Mouse (Mus musculus) myocyte (in vitro differentiated cells): ENCODE results near the gene Ivns1abp. TPM values are rescaled to one million over a fixed set of nuclear protein-coding genes. Genes with fewer than 3 reads are reported as not detected.

ENCODE experiments used
- H3K27me3 ChIP-seq: one replicate; pipeline ENCODE4 v1.6.1; 2011; ENCODE audit not compliant: control insufficient read depth, insufficient read depth, insufficient read length
- H3K36me3 ChIP-seq: one replicate; pipeline ENCODE4 v1.6.1; 2011; ENCODE audit not compliant: control insufficient read depth, insufficient read depth
- H3K4me2 ChIP-seq: one replicate; pipeline ENCODE4 v1.6.1; 2011; ENCODE audit warnings: low read depth, control low read depth
- H3K4me3 ChIP-seq: one replicate; pipeline ENCODE4 v1.5.1; 2011; ENCODE audit warnings: mild to moderate bottlenecking, control low read depth, moderate library complexity
- H3K79me2 ChIP-seq: one replicate; pipeline ENCODE4 v1.6.1; 2011; ENCODE audit not compliant: control insufficient read depth, insufficient read depth
- H3ac ChIP-seq: one replicate; pipeline ENCODE4 v1.6.1; 2011; ENCODE audit not compliant: control insufficient read depth, insufficient read length
- CEBPB ChIP-seq: IDR thresholded peaks from 2 replicates; pipeline ENCODE4 v1.6.1; 2011; ENCODE audit warnings: mild to moderate bottlenecking, moderate library complexity; ENCODE audit not compliant: poor library complexity, insufficient read depth, severe bottlenecking
- E2F4 ChIP-seq: IDR thresholded peaks from one replicate; pipeline ENCODE4 v1.6.1; 2011; ENCODE audit warnings: mild to moderate bottlenecking, control low read depth, moderate library complexity; ENCODE audit not compliant: insufficient read depth
- MAX ChIP-seq: IDR thresholded peaks from one replicate; pipeline ENCODE4 v1.6.1; 2011; ENCODE audit warnings: low read depth, mild to moderate bottlenecking, control low read depth
- MYOD1 ChIP-seq, 3 experiments: IDR thresholded peaks; one replicate each; pipeline ENCODE4 v1.6.1; 2011; ENCODE audit warnings: control low read depth in 2 of 3, low read depth in 2 of 3, mild to moderate bottlenecking in 2 of 3, moderate library complexity in 1 of 3; ENCODE audit not compliant: insufficient read length in 2 of 3, control insufficient read depth in 1 of 3
- MYOG ChIP-seq, 3 experiments: IDR thresholded peaks; one replicate each; pipeline ENCODE4 v1.6.1; 2011; ENCODE audit warnings: control low read depth in 2 of 3, low read depth in 2 of 3, mild to moderate bottlenecking in 2 of 3; ENCODE audit not compliant: insufficient read length in 2 of 3, control insufficient read depth in 1 of 3, insufficient read depth in 1 of 3
- POLR2A ChIP-seq: IDR thresholded peaks from one replicate; pipeline ENCODE4 v1.6.1; 2011; ENCODE audit warnings: low read depth, mild to moderate bottlenecking, control low read depth, moderate library complexity; ENCODE audit not compliant: insufficient read length
- POLR2AphosphoS2 ChIP-seq: IDR thresholded peaks from one replicate; pipeline ENCODE4 v1.6.1; 2011; ENCODE audit warnings: low read depth, control low read depth; ENCODE audit not compliant: insufficient read length
- REST ChIP-seq: IDR thresholded peaks from one replicate; pipeline ENCODE4 v1.6.1; 2011; ENCODE audit warnings: mild to moderate bottlenecking, control low read depth, moderate library complexity; ENCODE audit not compliant: insufficient read depth, insufficient read length
- SRF ChIP-seq: IDR thresholded peaks from one replicate; pipeline ENCODE4 v1.6.1; 2011; ENCODE audit warnings: low read depth; ENCODE audit not compliant: control insufficient read depth, insufficient read length
- TCF12 ChIP-seq: IDR thresholded peaks from one replicate; pipeline ENCODE4 v1.6.1; 2011; ENCODE audit warnings: mild to moderate bottlenecking, control low read depth; ENCODE audit not compliant: poor library complexity, insufficient read depth, severe bottlenecking
- TCF3 ChIP-seq: IDR thresholded peaks from one replicate; pipeline ENCODE4 v1.6.1; 2011; ENCODE audit warnings: low read depth, control low read depth; ENCODE audit not compliant: insufficient read length
- USF1 ChIP-seq: IDR thresholded peaks from one replicate; pipeline ENCODE4 v1.6.1; 2011; ENCODE audit warnings: low read depth, mild to moderate bottlenecking, control low read depth, moderate library complexity
- polyA plus RNA-seq: library from polyadenylated mRNA; unstranded; fragments of >200 nt; fragmentation: generic; extraction: Trizol; gene quantifications from one replicate; pipeline ENCODE4 v1.2.1, GENCODE M21; 2012; ENCODE audit warnings: missing spikeins

The Ivns1abp gene
- polyA plus RNA-seq, result 95.1 TPM

DNA sequence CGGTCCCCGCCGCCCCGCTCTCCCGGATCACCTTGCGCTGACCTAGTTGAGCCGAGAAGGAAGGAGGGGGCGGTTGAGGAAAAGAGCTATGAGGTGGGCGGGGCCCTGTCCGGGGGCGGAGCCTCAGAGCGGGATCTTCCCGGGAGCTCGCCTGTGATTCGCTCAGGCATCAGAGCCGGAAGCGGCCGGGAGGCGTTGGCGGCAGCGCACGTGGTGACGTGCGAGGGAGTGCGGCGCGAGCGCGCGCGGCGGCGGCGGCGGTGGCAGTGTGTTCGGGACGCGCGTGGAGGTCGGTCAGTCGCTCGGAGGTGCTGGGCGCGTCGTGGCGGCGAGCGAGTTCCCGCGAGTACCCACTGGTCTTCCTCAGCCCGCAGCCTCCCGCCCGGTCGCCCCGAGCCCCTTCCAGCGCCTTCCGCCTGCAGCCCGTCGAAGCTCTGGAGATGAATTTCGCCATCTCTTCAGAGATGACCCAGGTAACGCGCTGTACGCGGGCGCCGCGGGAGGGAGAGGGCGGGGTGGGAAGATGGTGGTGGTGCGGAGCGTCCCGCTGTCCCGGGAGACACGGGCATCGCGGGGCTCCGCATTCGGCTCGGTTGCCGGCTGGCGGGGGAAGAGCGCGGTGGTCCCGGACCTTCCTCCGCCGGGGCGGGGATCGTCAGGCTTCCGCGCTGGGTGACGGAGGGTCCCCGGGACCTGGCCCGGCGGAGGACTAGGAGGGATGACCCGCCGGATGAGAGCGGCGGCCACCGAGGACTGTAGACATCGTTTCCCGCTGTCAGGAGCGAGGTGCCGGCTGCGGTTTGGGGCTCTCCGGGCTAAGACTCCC is at the start of gene Ivns1abp:
Gene Ivns1abp (plus strand): TSS at position 195 of the 826 bp plus-strand sequence.
- Histone ChIP-seq H3K4me2 (peak within 1 kb of the TSS; percentile 97), H3K27me3 (no peaks in the 10 kb centered on the region)
- TF ChIP-seq POLR2A, result peak; percentile 97
- TF ChIP-seq TCF12, result no peak
- peak in 2 of 3 experiments; percentile 1 to 27 for TF ChIP-seq MYOG (IDR thresholded peaks at IDR 0.05; ENCODE audit: control insufficient read depth in 1 of 3, insufficient read depth in 1 of 3, insufficient read length in 2 of 3, low read depth in 2 of 3)
- TF ChIP-seq E2F4, result no peak
- TF ChIP-seq MYOD1 (IDR thresholded peaks at IDR 0.05; ENCODE audit: control insufficient read depth in 1 of 3, insufficient read length in 2 of 3, low read depth in 2 of 3), result peak in 1 of 3 experiments; percentile 56
- peak; percentile 20 for TF ChIP-seq USF1
- TF ChIP-seq POLR2AphosphoS2, result peak; percentile 93

DNA sequence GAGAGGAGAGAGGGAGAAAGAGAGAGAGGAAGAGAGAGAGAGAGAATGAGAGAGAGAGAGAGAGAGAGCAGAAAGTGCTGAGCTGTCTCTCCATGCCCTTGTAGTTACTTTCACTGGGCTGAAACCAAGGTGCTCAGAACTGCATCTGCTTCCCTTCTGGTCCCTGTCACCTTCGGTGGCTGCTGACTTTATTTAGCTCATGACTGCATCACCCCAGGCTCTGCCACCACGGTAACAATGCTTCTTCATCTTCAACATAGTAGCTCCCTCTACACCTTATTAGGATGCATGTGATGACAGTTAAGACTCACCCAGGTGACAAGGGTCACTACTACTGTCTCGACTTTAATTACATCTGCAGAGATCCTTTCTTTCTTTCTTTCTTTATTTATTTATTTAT is 48.8 kb upstream of the Ivns1abp start:
- Histone ChIP-seq H3K4me3 (no peak overlapping the region), H3K36me3 (no peaks in the 10 kb centered on the region), H3ac (no peak overlapping the region), H3K79me2 (no peaks in the 10 kb centered on the region), H3K4me2 (no peak overlapping the region), H3K27me3 (no peaks in the 10 kb centered on the region)
- no peak for TF ChIP-seq E2F4
- no peak for TF ChIP-seq MAX
- TF ChIP-seq POLR2AphosphoS2, result no peak
- TF ChIP-seq TCF12, result no peak
- no peak for TF ChIP-seq REST
- no peak for TF ChIP-seq USF1
- no peak for TF ChIP-seq POLR2A
- no peak for TF ChIP-seq TCF3
- TF ChIP-seq MYOD1 (IDR thresholded peaks at IDR 0.05; ENCODE audit: control insufficient read depth in 1 of 3, insufficient read length in 2 of 3, low read depth in 2 of 3), result no peak
- TF ChIP-seq CEBPB, result no peak

More for the DNA sequence above, at the start of gene Ivns1abp:
- Histone ChIP-seq H3ac (peak within 1 kb of the TSS; percentile 81), H3K79me2 (peaks cover 44% of the 10 kb centered on the region), H3K36me3 (peaks cover 2% of the 10 kb centered on the region), H3K4me3 (peak within 1 kb of the TSS; percentile 66)

DNA sequence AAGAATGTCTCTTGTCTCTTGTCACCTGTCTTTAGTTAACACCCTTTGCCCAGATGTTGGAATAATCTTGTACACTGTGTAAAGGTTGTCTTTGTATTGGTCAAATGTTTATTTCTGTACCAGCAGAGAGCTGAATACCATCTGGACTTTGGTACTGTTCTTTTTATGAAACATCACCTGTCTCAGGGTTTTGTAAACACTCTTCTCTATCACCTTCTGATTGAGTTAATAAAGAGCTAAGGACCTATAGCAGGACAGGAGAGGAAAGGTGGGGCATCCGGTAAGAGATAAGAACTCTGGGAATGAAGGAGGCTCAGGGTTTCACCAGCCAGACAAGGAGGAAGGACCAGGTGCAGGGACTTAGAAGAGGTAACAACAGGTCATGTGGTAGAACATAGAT is 47.7 kb upstream of the Ivns1abp start:
- Histone ChIP-seq H3K79me2 (no peaks in the 10 kb centered on the region), H3ac (no peak overlapping the region), H3K27me3 (no peaks in the 10 kb centered on the region), H3K36me3 (no peaks in the 10 kb centered on the region), H3K4me3 (no peak overlapping the region), H3K4me2 (no peak overlapping the region)
- TF ChIP-seq TCF12 (no peak), TCF3 (no peak), MYOG (IDR thresholded peaks at IDR 0.05; ENCODE audit: control insufficient read depth in 1 of 3, insufficient read depth in 1 of 3, insufficient read length in 2 of 3, low read depth in 2 of 3) (no peak), CEBPB (no peak), E2F4 (no peak), SRF (no peak), POLR2AphosphoS2 (no peak)

DNA sequence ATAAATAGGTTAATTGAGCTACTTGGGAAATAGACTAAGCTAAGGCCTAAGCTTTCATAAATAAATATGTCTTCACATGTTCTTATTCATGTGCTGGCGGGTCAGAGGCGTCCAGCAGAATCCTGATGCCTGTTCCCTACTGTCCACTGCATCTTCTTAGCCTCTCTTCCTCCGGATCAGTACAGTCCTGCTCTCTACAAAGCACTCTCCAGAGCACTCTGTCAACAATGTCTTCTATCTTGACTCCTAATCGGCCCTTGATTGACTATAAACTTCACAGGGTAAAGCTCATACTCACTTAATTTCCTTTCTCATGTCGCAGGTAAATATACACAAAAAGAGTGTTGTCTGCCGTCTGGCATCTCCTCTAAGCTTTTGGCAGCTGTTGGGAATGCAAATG is 47.3 kb upstream of the Ivns1abp start:
- no peaks in the 10 kb centered on the region for H3K36me3 ChIP-seq
- no peak overlapping the region for H3K4me2 ChIP-seq
- H3K27me3 ChIP-seq, result no peaks in the 10 kb centered on the region
- H3K4me3 ChIP-seq, result no peak overlapping the region
- no peaks in the 10 kb centered on the region for H3K79me2 ChIP-seq
- H3ac ChIP-seq, result no peak overlapping the region
- TF ChIP-seq POLR2A (no peak), POLR2AphosphoS2 (no peak), E2F4 (no peak), MYOG (IDR thresholded peaks at IDR 0.05; ENCODE audit: control insufficient read depth in 1 of 3, insufficient read depth in 1 of 3, insufficient read length in 2 of 3, low read depth in 2 of 3) (no peak), TCF3 (no peak), SRF (no peak), MYOD1 (IDR thresholded peaks at IDR 0.05; ENCODE audit: control insufficient read depth in 1 of 3, insufficient read length in 2 of 3, low read depth in 2 of 3) (no peak), TCF12 (no peak), MAX (no peak), REST (no peak), USF1 (no peak), CEBPB (no peak)

DNA sequence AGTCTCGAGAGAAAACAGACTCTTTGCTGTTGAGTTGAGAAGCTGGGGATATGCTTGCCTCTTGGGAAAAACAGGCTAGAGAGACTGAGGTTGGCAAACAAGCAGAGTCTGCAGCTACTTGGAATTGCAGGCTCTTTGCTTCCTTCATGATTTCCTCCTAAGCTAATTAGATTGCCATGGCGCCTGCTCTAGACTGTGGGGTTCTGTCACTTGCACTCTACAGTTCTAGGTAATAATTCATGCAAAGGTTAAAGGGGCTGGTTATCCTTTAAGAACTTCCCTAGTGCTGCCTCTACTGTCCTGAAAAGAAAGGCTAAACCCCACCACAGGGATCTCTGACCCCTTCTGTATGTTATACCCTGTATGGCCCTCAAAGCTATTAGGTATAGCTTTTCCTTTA is 46.7 kb upstream of the Ivns1abp start:
- H3K4me3 ChIP-seq, result no peak overlapping the region
- H3ac ChIP-seq, result no peak overlapping the region
- no peaks in the 10 kb centered on the region for H3K36me3 ChIP-seq
- no peak overlapping the region for H3K4me2 ChIP-seq
- no peaks in the 10 kb centered on the region for H3K27me3 ChIP-seq
- H3K79me2 ChIP-seq, result no peaks in the 10 kb centered on the region
- TF ChIP-seq MAX, result no peak
